Mouse (Mus musculus): ENCODE measurements around the gene Sfxn2. TPM values are rescaled to one million over a fixed set of nuclear protein-coding genes. Genes with fewer than 3 reads are reported as not detected.

Sfxn2 gene
- polyA plus RNA-seq, 1 experiment from 2014 or later, result 8.8 TPM

Other genes with a start within 250 kb of the Sfxn2 start
- gene Psd, start 246.2 kb upstream of the Sfxn2 start, polyA plus RNA-seq (2015; fragmentation: Nextera tagmentation; extraction: Ambion mirVana), result 4.5 and 6.8 TPM in 2 replicates
- 10.5 and 11.4 TPM in 2 replicates for gene Fbxl15, start 245.2 kb upstream of the Sfxn2 start, polyA plus RNA-seq (2015; fragmentation: Nextera tagmentation; extraction: Ambion mirVana)
- gene Cuedc2, start 234.7 kb upstream of the Sfxn2 start, polyA plus RNA-seq (2015; fragmentation: Nextera tagmentation; extraction: Ambion mirVana), result 118 and 139 TPM in 2 replicates
- 4.1 and 7.5 TPM in 2 replicates for gene Mfsd13a, start 232.2 kb upstream of the Sfxn2 start, polyA plus RNA-seq (2015; fragmentation: Nextera tagmentation; extraction: Ambion mirVana)
- 0.67 and 1.1 TPM in 2 replicates for gene 2310034G01Rik, start 223.1 kb upstream of the Sfxn2 start, polyA plus RNA-seq (2015; fragmentation: Nextera tagmentation; extraction: Ambion mirVana)
- 103 and 122 TPM in 2 replicates for gene Actr1a, start 177.6 kb upstream of the Sfxn2 start, polyA plus RNA-seq (2015; fragmentation: Nextera tagmentation; extraction: Ambion mirVana)
- gene Sufu, start 176.5 kb upstream of the Sfxn2 start, polyA plus RNA-seq (2015; fragmentation: Nextera tagmentation; extraction: Ambion mirVana), result 15.2 and 20.6 TPM in 2 replicates
- 15.9 and 19.2 TPM in 2 replicates for gene Trim8, start 71.7 kb upstream of the Sfxn2 start, polyA plus RNA-seq (2015; fragmentation: Nextera tagmentation; extraction: Ambion mirVana)
- gene Arl3, start 167 bp upstream of the Sfxn2 start, polyA plus RNA-seq (2015; fragmentation: Nextera tagmentation; extraction: Ambion mirVana), result 86.9 and 91.8 TPM in 2 replicates
- gene Wbp1l, start 25.7 kb downstream of the Sfxn2 start, polyA plus RNA-seq (2015; fragmentation: Nextera tagmentation; extraction: Ambion mirVana), result 51.6 and 58.6 TPM in 2 replicates
- gene Cyp17a1, start 99.8 kb downstream of the Sfxn2 start, polyA plus RNA-seq (2015; fragmentation: Nextera tagmentation; extraction: Ambion mirVana), result 0.89 and 1.2 TPM in 2 replicates
- gene Borcs7, start 116.5 kb downstream of the Sfxn2 start, polyA plus RNA-seq (2015; fragmentation: Nextera tagmentation; extraction: Ambion mirVana), result 15.5 and 15.7 TPM in 2 replicates
- gene As3mt, start 134.1 kb downstream of the Sfxn2 start, polyA plus RNA-seq (2015; fragmentation: Nextera tagmentation; extraction: Ambion mirVana), result 43.3 and 48.3 TPM in 2 replicates
- 2.4 and 3.0 TPM in 2 replicates for gene Cnnm2, start 188.2 kb downstream of the Sfxn2 start, polyA plus RNA-seq (2015; fragmentation: Nextera tagmentation; extraction: Ambion mirVana)